Mouse (Mus musculus): ENCODE measurements around the gene Bet1l.
"Not testable (repeated sequence)": the region's sequence is repeated elsewhere in the genome, so short reads cannot be mapped to it uniquely, and the experiment has no call there.

Bet1l gene

DNA sequence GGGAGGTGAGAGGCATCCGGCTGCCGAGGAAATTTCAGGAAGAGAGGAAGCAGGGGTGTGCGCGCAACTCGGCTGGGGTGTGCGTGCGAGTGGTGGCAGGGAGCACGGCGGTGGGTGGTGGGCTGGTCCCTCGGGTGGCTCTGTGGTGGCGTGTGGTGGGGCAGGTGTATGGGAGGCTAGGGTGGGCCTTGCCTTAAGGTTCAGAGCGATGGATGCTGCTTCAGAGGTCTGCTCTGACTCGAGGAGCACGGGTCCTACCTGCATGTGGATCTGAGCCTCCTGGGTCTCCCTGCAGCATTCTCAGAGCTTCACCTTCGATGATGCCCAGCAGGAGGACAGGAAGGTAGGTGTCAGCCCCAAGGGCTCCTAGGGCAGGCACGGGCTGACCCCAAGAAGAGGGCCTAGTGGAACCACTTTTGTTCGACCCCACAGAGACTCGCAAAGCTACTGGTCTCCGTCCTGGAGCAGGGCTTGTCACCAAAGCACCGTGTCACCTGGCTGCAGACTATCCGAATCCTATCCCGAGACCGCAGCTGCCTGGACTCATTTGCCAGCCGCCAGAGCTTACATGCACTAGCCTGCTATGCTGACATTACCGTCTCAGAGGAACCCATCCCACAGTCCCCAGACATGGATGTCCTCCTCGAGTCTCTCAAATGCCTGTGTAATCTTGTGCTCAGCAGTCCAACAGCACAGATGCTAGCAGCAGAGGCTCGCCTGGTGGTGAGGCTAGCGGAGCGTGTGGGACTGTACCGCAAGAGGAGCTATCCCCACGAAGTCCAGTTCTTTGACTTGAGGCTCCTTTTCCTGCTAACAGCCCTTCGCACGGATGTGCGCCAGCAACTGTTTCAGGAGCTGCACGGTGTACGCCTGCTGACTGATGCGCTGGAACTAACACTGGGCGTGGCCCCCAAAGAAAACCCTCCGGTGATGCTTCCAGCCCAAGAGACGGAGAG is at the start of gene Bet1l:
TSS of gene Bet1l (minus strand) at position 28 of the 956 bp plus-strand sequence.
- no peak for DNase-seq (ENCODE audit: low spot score in 2 of 2)

DNA sequence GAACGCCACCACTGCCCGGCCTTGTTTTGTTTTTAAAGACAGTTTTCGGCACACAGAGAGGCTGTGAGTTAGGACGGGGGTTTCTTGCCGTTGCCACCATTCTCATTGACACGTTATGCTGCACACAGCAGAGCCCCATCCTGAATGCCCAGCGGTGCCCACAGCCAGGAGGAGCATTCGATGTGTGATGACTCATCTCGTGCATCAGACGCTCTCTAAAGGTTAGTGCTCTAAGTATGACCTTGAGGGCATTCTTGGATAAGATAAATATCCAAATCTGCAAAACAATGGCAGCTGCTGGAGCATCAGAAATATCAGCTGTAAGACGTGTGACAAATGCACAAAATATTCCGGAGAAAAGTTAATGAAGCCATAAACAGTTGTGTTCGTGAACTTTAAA is 49.8 kb upstream of the Bet1l start:
- DNase-seq (ENCODE audit: low spot score in 2 of 2), result no peak

DNA sequence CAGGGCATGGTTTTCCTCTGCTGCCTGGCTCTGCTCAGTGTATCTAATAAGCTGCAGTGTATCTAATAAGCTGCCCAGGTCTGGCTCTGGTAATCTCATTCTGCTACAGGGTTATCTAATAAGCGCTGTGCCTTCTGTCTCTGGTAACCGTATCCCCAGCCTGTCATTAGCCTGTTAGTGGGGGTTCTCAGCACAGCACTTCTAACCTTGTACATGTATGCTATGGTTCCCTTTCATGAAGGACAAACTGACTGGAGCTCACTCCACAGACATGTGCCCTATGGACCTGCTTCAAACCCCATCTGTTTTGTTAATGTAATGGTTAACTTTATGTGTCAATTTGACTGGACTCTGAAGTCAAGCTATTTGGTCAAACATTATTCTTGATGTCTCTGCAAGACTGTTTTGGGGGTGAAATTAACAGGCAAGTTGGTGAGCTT is 48.3 kb upstream of the Bet1l start:
- no peak for DNase-seq (ENCODE audit: low spot score in 2 of 2)

DNA sequence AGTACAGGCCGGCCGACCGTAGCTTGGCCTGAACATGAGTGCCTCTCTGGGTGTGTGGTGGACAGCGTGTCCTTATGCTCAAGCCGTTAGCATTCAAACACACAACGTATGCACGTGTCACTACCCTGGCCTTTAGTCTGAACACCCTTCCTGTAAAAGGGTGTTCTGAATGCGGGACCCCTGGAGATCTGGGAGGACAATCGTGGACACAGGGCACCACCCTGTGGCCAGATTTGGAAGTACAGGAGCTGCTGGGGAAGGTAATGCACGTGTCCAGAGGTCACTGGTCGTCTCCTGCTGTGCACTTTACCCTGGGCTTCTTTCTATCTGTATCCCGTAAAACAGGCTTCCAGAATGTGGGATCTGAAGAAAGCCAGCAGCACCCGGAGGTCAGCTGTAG is 45.8 kb upstream of the Bet1l start:
- DNase-seq (ENCODE audit: low spot score in 2 of 2), result peak; percentile 66 to 76

DNA sequence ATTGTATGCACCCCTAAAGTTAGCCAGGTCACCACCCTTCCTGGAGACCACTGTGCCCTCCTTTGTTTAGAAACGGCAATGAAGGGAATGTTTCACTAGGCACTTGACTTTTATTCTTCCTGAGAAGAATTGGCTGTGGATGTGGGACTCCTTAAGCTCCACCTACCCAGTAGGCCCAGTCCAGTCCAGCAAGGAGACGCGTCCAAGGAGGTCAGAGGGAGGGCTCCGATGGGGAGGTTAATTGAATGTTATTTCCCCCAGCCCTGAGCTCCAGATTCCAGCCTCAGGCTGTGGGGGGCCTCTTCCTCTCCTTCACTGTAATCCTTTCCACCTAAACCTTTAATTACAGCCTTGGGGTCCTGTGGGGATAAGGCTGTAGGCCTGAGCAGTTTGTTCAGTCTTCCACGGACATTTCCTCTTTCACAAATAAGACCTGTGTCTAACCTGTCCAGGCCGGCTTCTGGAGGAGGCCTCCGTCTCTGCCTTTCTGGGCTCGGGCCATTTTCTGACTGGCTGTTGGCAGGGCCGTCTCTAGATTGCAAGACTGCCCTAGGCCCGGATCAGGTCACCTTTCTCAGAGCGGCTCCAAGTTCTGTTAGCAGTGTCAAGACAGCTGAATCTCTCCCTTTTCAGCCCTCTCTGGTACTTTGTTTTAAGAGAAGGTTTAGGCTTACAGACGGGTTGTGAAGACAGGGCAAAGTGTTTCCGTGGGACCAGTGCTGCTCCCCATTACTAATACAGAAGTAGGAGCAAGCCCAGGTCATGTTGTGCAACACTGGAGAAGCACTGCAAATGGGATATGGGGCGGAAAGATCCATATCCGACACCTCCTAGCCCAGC is 44.9 kb upstream of the Bet1l start:
- peak in 1 of 2 experiments; percentile 44 for DNase-seq (ENCODE audit: low spot score in 2 of 2)

DNA sequence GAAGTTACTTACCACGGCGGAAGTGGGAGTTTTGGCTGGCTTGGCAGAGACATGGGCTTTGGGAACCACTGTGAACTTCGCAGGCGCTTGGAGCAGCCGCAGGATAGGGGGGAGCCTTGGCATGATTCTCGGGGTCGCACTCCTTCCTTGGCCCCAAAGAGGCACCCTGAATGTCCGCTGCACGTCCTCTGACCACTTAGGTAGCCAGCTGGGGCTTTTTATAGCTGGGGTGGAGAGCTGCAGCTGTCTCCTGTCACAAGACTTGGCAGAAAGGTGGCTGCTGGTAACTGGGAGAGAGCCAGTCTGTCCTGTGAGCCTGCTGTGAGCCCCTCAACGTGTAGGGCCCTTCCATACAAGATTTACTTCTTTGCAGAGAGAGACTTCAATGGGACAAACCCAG is 42.8 kb upstream of the Bet1l start, which contains the start of gene Cox8b:
TSS of gene Cox8b (minus strand) at position 227 of the 400 bp plus-strand sequence.
- DNase-seq (ENCODE audit: low spot score in 2 of 2), result no peak

DNA sequence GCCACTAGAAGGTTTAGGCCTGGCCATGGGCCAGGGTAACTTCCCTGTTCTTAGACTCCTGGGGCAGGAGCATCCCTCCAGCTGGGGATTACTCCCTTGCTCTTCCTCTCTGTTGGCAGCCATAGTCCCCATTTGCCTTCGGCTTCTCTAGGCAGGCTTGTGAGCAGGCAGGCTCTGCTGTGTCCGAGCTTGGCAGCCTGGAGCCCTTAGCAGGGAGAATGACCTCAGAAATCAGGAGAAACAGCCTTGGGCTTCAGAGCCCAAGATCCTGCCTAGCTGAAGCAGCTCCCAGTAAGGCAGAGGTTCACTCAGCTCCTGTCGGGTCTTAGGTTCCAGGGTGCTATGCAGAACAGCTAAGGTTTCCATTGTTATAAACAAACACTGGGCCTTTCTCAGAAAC is 41.7 kb upstream of the Bet1l start:
- no peak for DNase-seq (ENCODE audit: low spot score in 2 of 2)

DNA sequence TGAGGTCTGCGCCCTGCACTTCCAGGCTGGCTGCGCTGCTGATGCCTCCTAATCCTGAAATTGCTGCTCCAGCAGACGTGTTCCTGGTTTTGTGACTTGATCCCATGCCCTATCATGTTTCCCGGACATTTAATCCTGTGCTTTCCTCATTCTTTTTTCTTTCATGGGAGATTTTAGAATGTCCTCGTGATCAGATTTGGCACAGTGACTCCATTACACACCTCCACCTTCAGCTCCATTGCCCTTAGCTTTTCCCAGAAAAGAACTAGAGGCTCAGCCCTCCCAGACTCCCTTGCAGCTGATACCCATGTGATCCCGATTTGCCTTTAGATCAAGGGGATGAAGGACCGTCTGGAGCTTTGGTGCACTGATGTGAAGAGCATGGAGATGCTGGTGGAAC is 40.5 kb upstream of the Bet1l start:
- DNase-seq (ENCODE audit: low spot score in 2 of 2), result no peak

DNA sequence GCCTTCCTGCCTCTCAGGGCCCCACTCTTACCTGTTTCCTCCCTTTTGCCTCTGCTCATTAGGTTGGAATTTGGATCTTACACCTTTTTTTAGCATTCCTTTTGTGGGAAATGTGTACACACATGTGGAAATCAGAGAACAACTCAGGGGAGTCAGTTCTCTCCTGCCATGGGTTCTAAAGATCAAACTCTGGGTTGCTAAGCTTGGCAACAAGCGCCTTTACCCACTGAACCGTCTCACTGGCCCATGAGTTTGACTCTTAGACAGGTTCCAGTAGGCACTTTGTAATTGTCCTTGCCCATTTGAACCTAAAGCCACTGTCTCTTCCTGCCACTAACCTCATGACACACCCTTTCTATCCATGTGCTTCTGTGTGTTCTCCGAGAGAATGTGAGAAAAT is 37.2 kb upstream of the Bet1l start:
- DNase-seq (ENCODE audit: low spot score in 2 of 2), result no peak

DNA sequence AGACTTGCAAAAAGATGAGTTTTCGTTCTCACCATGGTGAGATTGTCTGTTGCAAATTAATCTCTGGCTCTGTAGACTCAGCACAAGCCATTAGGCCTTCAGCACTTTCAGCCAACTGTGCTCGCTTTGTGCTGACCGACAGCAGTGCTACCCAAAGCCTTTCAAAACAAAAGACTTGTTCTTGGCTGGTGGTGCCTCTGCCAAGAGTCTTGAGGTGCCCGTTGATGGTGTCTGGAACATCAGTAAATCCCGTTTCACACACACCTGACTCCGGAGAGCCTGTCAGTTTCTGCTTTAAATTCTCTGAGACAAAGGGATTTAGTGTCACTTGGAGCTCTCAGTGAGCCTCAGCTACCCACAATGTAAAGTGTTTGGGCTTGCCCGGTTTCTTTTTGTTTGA is 36.7 kb upstream of the Bet1l start:
- DNase-seq (ENCODE audit: low spot score in 2 of 2), result no peak

DNA sequence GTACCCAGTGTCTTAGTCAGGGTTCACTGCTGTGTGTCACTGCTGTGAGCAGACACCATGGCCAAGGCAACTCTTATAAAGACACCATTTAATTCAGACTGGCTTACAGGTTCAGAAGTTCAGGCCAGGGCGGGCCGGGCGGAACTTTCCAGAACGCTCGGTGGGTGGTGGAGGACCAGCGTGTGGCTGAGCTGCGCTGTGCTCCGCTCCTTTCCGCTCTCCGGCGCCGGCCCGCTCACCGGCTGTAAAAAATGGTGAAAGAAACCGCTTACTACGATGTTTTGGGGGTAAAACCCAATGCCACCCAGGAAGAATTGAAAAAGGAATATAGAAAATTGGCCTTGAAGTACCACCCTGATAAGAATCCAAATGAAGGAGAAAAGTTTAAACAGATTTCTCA is 33.3 kb upstream of the Bet1l start:
- DNase-seq (ENCODE audit: low spot score in 2 of 2), result not testable (repeated sequence)

DNA sequence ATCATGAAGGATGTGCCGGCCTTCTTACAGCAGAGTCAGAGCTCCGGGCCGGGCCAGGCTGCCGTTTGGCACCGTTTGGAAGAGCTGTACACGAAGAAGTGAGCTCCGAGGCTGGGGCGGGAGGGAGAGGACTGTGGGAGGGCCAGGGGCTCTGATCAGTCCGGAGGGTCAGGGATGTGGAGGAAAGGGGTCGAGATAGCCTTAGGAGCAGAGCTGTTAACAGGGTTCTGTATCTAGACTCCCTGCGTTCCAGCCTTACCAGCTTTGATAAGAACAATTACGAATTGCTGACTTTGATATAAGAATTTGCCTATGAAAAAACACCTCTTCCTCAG is 25.1 kb upstream of the Bet1l start:
- DNase-seq (ENCODE audit: low spot score in 2 of 2), result no peak

DNA sequence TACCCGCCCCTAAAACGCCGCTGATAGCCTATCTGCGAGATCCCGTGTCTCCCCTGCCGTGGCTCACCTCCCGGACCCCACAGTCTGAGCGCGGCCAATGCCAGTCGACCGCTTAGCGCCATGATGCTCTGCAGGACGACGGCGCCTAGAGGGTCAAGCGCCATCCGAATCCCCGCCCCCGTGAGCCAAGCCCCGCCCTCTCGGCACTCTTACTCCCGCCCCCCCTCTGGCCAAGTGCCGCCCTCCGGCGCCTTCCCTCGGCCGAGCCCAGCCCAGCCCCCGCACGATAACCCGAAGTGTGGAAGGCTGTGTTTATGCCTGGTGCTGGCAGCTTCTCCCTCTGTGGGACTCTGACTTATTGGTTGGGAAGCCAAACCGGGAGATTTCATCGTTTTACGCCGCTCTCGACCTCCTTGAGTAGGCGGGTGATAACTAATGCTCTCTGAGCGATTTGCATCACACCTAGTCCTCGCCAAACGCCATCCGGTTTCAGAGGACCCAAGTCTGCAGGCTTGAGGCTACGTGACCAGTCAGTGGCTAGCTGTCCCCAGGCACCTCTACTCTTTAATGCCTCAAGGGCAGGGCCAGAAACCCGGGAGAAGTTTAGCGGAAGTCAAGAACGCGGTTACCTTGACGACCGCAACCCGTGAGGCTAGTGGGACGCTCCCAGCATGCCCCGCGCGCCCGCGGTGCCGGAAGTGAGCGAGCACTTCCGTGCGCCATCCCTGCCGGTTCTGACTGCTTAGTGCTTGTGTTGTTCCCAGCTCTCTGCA is 24.5 kb upstream of the Bet1l start, which contains the start of the genes Psmd13 and Sirt3:
TSS of gene Psmd13 (plus strand) at position 273 of the 773 bp plus-strand sequence.
TSS of gene Sirt3 (minus strand) at position 614 of the 773 bp plus-strand sequence.
- DNase-seq (ENCODE audit: low spot score in 2 of 2), result peak; percentile 89 to 92

DNA sequence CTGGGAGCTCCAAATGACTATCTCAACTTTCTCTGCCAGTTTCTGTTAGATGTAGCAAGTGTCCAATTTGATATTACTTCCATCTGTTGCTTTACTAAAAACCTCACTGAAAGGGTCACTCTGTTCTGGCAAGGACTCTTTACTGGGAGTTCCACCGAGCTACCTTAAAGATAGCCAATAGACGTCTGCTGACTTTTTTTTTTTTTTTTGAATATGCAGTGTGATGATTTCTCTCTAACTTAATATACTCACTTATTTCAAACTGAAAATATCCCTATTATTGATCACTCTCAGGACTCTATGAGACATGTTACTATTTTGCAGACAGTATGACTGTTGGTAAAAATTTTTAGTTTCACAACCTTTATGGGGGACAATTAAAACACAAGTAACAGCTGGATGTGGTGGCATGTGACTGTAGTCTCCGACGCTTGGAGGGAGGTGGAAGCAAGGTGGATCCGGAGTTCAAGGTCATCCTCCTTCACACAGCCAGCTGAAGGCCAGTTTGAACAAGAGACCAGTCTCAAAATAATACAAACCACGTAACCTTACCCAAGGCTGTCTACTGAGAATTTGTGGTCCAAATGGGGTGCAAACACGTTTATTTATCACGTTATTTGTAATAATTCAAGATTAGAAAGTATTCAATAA is 23.6 kb upstream of the Bet1l start:
- no peak for DNase-seq (ENCODE audit: low spot score in 2 of 2)

DNA sequence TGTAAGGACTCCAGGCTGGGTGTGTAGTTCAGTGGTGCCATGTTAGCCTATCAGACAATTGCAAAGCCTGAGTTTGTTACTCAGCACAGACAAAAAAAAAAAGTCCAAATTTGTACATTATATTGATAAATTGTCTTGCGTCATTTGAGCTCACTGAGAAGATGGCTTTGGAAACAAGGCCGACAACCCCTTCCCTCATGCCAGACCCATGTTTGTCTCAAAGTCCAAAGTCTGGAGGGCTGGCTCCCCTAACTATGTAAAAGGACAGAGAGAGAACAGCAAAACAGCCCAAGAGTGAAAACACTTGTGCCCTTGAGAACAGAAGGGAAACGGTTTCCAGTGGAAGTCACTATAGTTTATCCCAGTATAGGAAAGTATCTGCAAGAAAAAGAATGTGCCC is 23.0 kb upstream of the Bet1l start:
- no peak for DNase-seq (ENCODE audit: low spot score in 2 of 2)

DNA sequence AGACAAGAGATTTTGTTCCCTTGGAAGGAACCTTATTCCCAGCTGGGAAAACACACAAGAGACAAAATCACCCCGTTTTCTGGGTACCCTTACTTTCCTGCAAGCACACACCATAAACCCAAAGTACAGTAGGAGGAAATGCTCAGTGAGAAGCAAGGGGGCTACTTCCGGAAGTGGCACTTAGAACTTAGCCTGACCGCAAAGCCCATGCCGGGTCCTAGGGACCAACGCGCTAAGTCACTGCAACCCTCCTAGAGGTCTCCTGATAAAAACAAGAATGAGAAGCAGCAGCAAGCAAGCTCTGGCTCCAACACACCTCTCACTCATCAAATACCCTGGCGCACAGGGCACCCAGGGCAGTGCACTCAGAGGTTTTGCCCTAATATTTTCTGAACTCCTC is 22.0 kb upstream of the Bet1l start:
- no peak for DNase-seq (ENCODE audit: low spot score in 2 of 2)

DNA sequence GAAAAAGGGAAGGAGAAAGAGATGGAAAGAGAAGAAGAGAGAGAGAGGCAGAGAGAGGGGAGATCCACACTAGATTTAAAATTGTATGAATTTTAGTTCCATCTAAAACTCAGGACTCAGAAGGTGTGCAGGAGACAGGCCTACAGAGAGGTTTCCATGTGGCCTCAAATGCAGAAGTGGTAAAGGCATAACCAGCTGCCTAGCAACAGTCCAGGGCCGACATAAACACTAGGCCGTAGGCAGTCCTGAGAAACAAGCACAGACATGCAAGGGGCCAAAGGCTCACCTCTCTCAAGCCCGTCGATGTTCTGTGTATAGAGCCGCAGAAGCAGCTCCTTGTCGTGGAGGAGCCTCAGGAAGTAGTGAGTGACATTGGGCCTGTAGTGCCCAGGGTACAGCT is 20.0 kb upstream of the Bet1l start:
- DNase-seq (ENCODE audit: low spot score in 2 of 2), result no peak

DNA sequence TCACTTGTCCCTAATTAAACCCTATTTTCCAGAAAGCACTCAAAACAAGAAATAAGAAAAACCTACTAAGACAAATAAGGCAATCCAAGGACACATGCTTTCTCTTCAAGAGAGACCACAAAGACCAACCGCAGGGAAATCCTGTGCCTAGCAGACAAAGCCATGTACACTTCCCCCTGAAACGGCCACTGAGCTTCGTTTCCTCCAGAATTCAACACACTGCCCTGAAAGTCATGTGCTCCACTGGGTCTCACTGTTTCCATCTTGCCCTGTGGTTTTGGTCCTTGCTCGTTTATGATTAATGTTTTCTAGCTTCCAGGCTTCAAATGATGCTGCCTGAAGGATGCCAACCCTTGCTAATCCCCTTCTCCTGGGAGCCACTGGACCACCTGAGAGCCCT is 16.8 kb upstream of the Bet1l start:
- DNase-seq (ENCODE audit: low spot score in 2 of 2), result no peak

DNA sequence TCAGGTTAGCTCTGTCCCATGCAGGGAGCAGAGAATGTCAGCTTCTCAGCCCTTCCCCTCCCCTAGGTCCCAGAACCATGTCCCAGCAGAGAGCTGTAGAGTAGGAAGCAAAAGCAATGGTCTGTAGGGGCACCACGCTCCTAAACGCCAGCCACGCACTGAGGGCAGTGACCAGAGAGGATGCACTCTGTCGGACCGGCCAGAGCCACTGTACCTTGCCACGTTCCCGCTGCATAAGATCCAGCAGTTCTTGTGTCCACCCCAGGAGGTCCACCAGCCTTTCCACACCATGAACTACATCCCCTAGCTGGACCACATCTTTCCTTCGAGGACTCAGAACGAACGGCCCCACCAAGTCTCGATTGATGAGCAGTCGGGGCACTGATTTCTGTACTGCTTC is 7.4 kb upstream of the Bet1l start:
- no peak for DNase-seq (ENCODE audit: low spot score in 2 of 2)

DNA sequence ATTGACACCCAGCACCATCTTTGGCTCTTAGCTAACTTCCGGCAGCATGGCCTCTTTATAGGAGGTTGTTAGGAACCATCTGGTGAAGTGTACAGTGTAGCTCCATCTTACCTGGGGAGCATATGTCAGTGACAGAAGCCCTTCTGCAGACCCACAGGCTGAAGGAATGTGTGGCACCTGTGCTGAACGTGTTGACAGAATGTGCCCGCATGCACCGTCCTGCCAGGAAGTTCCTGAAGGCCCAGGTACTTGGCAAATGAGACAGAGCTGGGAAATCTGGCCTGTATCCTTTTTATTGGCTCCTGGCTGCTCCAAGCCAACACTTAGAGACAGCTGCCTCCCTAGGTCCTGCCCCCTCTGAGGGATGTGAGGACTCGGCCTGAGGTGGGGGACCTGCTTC is 3.4 kb upstream of the Bet1l start:
- DNase-seq (ENCODE audit: low spot score in 2 of 2), result no peak

DNA sequence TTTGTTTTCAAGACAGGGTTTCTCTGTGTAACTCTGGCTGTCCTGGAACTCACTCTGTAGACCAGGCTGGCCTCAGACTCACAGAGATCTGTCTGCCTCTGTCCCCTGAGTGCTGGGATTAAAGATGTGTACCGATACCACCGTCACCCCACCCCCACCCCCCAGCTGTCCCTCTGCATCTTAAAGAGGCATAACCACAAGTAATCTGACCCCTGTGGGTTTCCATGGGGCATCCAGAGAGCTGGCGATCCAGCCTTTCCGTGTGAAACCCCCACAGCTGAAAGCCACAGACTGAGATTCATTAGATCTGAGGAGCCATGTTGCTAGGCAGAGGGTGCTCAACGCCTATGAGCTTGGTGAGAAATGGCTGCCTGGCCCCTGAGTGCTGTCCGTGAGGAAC is 2.6 kb upstream of the Bet1l start:
- DNase-seq (ENCODE audit: low spot score in 2 of 2), result no peak
